Mouse (Mus musculus) common myeloid progenitor, adult 5-6 weeks (primary cell): Measurements from ENCODE around the gene Il22ra1. TPM values are rescaled to one million over a fixed set of nuclear protein-coding genes. Genes with fewer than 3 reads are reported as not detected.

ENCODE experiments used
- ATAC-seq: replicated peaks from 2 replicates; pipeline ENCODE4 v1.8.0; 2016; ENCODE audit warnings: low read depth, mild to moderate bottlenecking, moderate TSS enrichment, inconsistent platforms; ENCODE audit not compliant: poor library complexity, severe bottlenecking
- total RNA-seq: library from RNA; stranded (forward); fragments of 200-1000, 187-1606 nt; gene quantifications from 2 replicates; pipeline ENCODE4 v1.2.3, GENCODE M21; 2017

Gene Il22ra1
- total RNA-seq, result not detected in 2 replicates

DNA sequence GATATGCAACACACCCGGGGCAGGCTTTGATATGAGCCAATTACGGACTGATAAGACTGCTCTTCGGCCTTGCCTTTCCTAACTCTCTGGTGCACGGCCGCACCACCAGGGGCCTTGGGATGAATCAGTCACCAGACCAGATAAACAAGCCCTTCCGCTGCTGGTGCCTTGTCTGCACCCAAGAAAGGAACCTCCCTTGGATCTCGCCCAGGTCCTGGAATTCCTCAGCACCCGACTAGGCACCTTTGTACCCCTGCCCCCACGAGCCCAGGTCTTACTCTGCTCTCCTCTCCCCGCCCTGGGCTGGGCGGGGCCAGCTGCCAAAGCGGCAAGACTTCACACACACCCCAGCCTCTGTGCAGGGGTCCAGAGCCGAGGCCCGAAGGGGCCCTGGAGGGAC lies at the start of gene Il22ra1:
Il22ra1 (plus strand) TSS at position 356 of the 400 bp plus-strand sequence.
- ATAC-seq, result no peak

DNA sequence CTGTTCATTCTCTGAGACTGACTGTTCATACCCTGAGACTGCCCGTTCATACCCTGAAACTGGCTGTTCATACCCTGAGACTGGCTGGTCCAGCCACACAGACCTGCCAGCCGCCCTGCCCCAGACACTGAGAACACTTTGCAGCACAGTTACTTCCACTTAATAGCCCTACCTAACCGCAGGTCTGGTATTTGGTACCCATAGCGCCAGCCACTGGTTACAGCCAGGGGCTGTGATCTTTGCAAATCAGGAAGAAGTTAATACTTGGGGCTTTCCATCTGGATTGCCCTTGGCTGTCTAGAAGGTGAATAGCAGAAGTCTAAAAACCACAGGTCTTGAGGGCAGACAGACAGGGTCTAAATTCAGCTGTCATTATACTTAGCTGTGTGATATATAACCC lies 48.7 kb upstream of the Il22ra1 start:
- ATAC-seq, result peak; percentile 88

DNA sequence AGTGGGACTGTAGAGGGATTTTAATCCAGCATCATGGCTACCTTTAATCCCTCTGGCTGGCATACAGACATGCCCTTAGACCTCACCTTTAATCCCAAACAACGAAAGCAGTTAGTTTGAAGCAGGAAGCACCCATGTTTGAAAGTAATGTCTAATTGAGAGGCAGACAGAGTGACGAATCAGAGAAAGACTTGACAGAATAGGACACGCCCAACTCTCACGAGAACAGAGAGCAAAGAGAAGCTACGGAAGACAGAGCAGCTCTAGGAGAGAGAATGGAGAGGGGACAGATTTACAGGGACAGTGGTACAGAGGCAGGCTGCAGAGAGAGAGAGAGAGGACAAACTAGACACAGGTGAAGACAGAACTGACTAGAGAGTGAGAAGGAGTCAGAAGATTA lies 46.2 kb upstream of the Il22ra1 start:
- ATAC-seq, result no peak

DNA sequence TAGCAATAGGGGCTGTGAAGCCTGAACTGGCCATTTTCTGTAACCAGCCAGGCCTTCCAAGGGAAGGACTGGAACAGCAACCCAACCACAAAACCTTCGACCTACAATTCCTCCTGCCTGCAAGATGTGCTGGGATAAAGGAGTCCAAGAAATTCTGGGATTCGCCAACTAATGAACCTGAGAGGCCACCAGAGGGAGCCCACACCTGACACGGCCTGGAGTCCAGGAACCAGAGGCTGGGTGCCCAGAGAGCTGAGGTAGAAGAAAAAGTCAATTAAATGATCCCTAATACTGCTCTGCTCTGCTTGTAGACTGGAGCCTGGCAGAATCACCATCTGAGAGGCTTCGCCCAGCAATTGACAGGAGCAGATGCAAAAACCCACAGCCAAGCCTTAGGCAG lies 44.4 kb upstream of the Il22ra1 start:
- no peak for ATAC-seq

DNA sequence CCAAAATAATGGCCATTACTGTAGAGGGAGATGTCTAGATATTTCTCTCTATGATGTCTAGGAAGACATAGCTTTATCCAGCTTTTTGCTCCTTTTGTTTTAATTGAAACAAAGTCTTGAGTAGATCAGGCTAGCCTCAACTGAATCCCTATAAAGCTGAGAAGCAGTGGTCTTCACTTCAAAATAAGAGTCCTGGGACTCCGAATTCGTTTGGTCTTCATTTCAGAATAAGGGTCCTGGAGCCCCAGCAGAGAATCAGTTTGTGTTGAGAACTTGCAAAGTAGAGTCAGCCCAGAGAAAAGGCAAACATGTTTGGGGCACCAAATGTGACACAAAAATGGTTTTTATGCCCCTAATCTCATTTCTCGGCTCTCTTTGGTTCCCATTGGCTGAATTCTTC lies 43.2 kb upstream of the Il22ra1 start:
- no peak for ATAC-seq

DNA sequence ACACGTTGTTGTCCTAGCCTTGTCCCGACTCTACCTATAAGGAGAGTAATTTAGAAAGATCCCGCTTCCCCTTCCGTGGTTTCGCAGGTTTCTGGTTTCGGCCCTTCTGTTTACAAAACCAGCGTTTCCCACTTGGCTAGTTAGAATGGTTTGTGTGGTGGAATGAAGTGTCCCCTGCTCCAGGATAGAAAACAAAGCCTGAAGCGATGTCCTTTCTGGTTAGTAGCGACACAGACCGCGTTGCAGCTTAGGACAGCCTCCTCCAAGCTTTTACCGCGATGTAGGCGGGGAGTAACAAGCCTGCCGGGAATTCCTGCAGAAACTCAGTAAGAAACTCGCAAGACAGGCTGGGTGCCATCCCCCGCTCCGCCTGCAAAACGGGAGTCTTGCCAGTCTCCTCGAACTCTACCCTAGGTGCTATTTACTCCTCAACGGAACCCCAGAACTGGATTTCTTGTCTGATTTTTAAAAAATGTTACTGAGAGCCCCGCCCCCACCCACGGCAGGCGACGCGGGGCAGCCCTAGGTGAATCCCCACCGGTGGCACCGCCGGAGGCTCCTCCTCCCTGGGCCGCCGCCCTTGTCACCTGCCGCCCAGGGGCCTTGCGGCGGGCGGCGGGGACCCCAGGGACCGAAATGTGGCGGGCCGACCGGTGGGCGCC lies 41.9 kb upstream of the Il22ra1 start, which contains the start of gene Ifnlr1:
Ifnlr1 (plus strand) TSS at position 382 of the 662 bp plus-strand sequence.
- ATAC-seq, result no peak

DNA sequence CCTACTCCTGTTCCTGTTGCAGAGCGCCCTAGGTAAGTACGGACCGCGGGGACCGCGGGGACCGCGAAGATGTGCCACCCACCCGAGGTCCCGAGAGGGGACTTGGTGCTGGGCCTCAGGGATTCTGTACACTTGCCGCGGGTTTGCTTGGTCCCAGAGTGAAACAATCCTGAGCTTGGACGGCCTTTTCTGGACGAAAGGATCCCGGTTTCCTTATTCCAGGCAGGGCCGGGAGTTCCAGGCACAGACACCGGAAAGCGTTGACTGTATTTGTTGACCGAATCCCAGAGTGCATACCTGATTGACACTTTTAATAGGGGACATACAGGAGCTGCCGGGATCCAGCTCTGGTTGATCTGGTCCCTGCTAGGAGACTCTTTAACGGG lies 41.4 kb upstream of the Il22ra1 start:
- ATAC-seq, result no peak

DNA sequence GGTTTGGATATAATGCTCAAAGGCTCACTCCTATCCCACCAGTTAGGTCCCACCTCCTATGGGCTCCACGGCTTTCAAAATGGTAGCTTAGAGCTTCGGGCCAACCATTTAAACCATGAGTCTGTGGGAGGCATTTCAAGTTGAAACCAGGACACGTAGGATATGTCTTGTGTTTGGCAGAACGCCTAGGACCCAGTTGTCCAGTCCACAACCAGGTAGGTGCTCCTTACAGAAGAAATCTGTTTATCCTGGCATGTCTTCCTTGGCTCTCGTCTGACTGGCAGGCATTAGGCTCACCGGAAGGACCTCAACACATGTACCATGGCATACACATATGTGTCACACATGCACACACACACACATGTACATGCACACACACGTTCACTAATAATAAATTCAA lies 38.2 kb upstream of the Il22ra1 start:
- ATAC-seq, result no peak

DNA sequence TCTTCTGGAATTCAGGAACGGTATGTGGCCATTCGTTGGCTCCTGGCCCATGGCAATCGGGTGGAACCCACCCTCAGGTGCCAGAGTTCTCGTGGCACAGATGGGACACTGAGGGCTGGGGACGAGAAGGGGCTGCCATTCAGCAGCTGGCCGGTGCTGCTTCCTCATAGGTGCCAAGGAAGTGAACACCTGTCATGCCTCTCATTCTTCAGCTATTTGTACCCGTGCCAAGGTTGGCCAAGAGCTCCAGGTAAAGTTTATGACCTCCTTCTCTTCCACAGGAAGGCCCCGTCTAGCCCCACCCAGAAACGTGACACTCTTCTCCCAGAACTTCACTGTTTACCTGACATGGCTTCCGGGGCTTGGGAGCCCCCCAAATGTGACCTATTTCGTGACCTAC lies 37.7 kb upstream of the Il22ra1 start:
- no peak for ATAC-seq

DNA sequence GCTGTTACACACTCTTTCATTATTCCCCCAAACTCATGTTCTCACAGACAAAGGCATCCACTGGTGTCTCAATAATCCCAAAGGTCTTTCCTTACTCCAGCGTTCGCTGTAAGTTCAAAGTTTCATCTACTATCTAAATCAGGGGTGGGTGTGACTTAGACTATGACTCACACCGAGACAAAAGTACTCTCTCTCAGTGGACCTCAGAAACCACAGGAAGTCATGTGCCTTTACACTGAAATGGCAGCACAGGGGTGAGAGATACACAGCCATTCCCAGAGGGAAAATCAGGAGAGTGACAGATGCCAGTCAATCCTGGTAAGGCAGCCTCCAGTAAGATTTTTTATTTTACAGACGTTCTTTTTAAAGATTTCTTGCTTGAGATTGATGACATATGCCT lies 35.1 kb upstream of the Il22ra1 start:
- ATAC-seq, result 0 out of 2 replicates have a peak, but pooled peaks have one; percentile 18

DNA sequence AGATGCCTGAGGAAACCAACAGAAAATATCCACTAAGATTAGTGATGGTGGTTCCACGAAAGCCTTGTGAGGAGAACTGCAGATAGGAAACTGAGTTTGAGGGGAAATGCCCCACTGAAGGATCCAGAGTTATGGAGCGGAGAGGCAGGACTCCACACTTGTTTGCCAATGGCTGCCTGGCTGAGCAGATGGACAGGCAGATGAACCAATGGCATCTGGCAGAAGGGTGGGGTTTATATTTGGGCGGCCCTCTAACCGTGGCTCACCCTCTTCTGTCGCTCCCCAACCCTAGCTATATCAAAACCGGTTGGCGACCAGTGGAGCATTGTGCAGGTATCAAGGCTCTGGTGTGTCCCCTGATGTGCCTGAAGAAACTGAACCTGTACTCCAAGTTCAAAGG lies 29.5 kb upstream of the Il22ra1 start:
- ATAC-seq, result no peak

DNA sequence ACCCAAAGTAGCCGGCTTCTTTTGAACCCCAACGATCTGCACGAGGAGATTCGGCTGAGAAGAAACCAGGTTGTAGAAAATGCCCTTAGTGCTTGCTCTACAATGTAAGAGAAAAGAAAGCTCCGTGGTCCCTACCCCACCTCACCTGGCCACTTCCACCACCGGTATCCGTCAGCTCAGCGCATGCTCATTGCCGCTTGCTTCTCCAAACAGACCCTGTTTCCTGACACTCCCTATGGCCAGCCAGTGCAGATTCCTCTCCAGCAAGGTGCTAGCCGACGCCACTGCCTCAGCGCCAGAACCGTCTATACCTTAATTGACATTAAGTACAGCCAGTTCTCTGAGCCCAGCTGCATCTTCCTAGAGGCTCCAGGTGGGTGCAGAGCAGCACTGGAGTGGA lies 24.5 kb upstream of the Il22ra1 start:
- ATAC-seq, result 0 out of 2 replicates have a peak, but pooled peaks have one; percentile 4

DNA sequence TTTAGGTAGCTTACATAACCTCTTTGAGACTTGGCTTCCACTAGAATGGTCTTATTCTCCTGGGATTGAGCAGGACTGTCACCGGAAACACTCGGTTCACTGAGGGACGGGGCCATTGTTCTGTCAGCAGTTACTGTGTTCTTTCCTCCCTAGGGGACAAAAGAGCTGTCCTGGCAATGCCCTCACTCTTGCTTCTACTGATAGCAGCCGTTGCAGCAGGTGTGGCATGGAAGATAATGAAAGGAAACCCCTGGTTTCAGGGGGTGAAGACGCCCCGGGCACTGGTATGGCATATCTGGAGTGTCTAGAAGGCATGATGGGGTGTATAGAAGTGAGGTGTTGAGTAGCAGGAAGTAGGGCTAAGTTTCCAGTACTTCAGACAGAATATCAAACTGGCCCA lies 24.0 kb upstream of the Il22ra1 start:
- ATAC-seq, result peak; percentile 55

DNA sequence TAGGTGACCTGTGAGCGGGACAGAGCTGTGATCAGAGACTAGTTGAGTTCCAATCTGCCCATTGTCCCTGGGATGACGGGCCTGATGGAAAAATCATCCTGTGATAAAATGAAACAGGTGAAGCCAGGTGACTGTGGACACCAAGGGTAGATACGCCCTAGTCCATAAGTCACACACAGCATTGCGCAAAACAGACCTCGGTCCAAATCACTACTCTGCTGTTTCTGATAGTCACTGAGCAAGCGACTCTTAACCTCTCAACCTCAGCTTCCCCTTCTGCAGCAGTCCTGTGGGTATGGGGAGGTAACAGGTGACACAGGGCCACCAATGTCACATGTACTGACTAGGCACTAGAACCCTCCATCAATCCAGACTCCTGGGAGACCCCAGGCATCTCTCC lies 21.9 kb upstream of the Il22ra1 start:
- no peak for ATAC-seq

DNA sequence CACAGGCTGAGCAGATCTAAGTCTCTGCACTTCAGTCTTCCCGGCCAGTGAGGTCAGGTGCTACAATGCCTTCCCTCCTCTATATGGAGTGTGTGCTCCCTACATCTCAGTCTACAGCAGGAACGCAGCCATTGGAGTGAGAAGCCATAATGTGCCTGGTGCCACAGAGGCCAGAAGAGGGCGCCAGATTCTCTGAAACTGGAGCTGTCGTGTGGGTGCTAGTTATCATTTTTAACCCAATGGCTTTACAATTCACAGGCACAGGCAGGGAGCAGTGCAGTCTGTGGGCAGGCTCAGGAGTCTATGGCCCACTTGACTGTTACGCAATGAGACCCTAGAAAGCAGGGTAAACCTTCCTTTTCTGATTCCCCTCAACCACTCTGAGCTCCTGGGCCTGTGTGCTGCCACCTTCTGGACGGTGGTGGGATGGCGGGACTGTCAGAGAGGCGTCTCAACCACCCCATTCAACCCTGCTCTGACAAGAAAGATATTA lies 18.9 kb upstream of the Il22ra1 start:
- ATAC-seq, result peak; percentile 89

DNA sequence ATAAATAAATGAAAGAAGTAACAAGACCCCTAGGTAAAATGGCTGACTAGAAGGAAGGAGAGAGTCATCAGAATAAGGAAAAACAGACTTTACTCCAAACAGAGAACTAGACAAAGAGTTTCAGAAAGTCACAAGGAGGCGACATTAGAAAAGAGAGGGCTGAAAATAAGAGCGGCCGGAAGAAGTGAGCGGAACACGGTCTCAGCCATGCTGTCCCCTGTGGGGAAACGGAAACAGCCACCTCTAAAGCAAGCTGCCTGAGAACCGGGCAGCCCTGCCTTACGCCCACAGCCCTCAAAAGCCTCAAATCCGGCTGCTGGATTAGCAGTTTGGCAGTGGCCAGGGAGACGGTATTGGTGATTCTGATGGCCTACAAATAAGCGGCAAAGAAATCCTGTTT lies 18.4 kb upstream of the Il22ra1 start:
- no peak for ATAC-seq

DNA sequence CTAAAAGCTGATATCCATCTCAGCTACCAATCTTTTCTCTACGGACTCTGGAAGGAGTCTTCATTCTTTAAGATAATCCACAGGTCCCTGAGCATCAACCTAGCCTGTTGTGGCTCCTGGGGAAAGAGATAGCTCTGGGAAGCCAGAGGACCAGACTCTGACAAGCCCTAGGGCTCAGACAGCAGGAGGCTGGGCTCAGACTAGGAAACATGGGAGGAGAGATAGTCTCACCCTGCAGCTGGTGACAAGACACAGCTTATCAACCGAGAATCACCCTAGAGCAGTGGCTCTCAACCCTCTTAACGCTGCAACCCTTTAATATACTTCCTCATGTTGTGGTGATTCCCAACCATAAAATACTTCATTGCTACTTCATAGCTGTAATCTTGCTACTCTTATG lies 17.6 kb upstream of the Il22ra1 start:
- no peak; the same call in 1 of the 2 replicates for ATAC-seq

DNA sequence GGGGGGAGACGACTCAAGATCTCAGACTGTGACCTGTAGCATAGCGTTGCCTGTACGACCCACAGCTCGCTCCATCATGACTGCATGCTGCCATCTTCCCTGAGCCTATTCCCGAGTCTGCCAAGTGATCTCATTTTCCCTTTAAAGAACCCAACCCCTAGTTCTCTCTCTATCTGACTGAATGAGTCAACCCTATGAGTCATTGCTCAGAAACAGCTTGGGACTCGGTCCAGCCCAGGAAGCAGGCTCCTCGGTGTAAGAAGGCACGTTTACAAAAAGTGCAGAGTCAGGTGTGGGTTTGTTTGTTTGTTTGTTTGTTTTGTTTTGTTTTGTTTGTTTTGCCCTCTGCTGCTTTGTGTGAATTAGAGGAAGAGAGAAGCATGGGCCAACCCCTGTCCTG lies 13.2 kb upstream of the Il22ra1 start:
- no peak for ATAC-seq

DNA sequence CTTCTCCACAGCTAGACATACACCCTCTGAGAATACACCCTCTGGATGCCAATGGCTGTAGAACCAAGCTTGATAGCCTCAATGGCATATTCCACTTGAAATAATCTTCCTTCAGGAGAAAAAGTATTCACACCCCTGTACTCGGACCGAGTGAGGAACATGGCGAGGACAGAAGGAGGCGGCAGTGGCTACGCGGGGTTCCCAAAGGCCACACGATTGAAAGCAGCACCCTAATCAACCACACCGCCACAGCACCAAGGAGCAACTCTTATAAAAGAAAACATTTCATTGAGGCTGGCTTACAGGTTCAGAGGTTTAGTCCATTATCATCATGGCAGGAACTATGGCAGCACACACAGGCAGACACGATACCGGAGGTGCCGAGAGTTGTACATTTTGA lies 11.5 kb upstream of the Il22ra1 start:
- peak; percentile 74 for ATAC-seq

DNA sequence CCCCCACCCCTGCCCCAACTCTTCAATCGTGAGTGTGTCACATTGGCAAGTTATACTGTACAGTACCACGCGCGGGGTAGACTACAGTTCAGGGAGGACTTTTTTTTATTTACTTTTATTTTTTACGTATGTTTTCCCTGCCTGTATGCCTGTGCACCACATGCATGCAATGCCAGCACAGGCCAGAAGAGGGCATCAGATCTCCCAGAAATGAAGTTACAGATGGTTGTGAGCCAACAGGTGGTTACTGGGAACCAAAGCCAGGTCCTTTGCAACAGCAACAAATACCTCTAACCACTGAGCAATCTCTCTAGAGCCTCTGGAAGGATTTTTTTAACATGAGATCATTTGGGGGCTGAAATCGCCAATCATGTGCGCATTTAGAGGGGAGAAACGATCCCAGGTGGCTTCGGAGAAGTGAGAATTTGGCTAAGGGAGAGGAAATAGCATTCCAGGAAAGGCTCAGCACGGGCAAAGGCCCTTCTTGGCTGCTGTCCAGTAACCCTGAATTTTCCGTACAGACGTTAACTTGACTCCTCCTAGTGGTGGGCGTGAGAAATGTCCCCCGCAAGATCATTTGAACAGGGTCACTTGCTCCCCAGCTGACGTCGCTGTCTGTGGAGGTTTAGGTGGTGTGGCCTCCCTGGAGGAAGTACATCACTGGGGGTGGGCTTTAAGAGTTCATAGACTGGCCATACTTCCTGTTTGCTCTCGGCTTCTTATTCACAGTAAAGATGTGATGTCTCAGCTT lies 5.3 kb upstream of the Il22ra1 start:
- ATAC-seq, result no peak

DNA sequence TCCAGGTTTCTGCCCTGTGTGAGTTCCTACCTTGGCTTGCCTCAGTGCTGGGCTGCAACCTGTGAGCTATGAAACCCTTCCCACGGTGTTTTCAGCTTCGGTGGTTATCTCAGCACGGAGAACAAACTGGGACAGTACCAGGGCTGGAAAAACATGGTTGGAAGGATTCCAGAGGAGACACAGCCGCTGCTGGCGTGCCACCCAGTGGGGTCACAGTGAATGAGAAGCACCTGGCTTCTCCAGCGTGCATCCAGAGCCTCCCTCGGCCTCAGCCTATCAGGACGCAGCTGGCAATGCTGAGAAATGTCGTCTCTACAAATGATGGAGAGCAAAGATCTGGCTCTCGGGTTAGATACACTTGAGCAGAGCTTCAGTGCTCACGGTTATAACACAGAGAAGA lies 1.6 kb upstream of the Il22ra1 start:
- ATAC-seq, result no peak

DNA sequence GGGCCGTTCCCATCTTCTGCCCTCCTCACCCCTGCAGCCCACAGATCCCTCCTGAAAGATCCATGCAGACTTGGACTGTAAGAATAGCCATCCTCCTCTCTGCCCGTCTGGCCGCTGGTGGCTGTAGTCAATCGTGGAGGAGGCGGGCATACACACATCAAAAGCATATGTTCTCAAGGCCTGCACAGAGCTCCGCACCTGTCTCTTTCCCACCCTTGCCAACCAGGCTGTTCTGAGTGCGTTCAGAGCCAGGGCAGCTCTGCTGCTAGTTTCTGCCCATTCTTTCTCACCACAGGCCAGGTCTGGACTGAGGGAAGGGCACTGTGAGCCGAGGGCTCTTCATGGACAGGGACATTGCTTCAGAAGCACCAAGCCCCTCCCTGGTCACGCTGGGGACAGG lies 2.2 kb downstream of the Il22ra1 start:
- ATAC-seq, result no peak
